Mouse (Mus musculus): ENCODE results near the gene Tfam. TPM values are rescaled to one million over a fixed set of nuclear protein-coding genes. Genes with fewer than 3 reads are reported as not detected.

Tfam gene
- 5.5 and 7.2 TPM in 2 replicates for polyA plus RNA-seq (2012; rRNA removed)

GRCm38 (mm10) chr10:71238240-71238554 is at the start of gene Tfam:
Tfam (minus strand) TSS chr10:71238280.

GRCm38 (mm10) chr10:71285126-71285580 is 47.1 kb upstream of the Tfam start, which contains the start of gene Ube2d1:
Ube2d1 (minus strand) TSS chr10:71285262.

Other genes with a start within 250 kb of the Tfam start
- gene Bicc1, start 78.6 kb downstream of the Tfam start, polyA plus RNA-seq (2012; rRNA removed), result 28.7 and 37.5 TPM in 2 replicates
- 41.2 and 41.3 TPM in 2 replicates for gene Ube2d1, start 47.0 kb upstream of the Tfam start, polyA plus RNA-seq (2012; rRNA removed)
- gene Cisd1, start 106.7 kb upstream of the Tfam start, polyA plus RNA-seq (2012; rRNA removed), result 39.4 and 56.7 TPM in 2 replicates
- gene Ipmk, start 109.5 kb upstream of the Tfam start, polyA plus RNA-seq (2012; rRNA removed), result 9.3 and 9.7 TPM in 2 replicates